Mouse (Mus musculus): Measurements from ENCODE around the gene Gm26566. TPM values are rescaled to one million over a fixed set of nuclear protein-coding genes. Genes with fewer than 3 reads are reported as not detected.

Gene Gm26566
- not detected for polyA plus RNA-seq (2017; shearing (Covaris generic))

GRCm38 (mm10) chr4:88721791-88722721 lies at the start of gene Gm26566, which contains the start of gene Klhl9:
TSS of gene Gm26566 (plus strand) at chr4:88721805.
TSS of gene Klhl9 (minus strand) at chr4:88722465.
- peak; percentile 80 for ATAC-seq

DNA sequence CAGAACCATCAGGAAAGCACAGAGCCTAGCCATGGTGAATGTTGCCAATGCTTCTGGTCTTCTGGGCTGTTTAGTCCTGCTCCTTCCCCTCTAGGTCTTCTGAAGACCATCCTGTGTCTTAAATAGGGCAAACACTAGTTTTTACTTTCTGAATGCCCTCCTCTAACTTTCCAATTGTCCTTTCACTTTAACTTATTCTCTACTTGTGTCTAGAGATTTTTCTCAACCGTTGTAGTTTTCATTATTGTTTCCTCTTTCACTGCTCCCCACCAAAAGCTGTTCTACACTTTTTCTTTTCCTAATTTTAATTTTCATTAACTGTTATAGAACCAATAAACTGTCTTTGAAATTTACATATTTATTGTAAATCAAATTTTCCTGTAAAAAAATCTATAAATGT lies 44.8 kb upstream of the Gm26566 start, which contains the start of gene Ifna16:
Ifna16 (minus strand) TSS at position 101 of the 400 bp plus-strand sequence.
- ATAC-seq = no peak

DNA sequence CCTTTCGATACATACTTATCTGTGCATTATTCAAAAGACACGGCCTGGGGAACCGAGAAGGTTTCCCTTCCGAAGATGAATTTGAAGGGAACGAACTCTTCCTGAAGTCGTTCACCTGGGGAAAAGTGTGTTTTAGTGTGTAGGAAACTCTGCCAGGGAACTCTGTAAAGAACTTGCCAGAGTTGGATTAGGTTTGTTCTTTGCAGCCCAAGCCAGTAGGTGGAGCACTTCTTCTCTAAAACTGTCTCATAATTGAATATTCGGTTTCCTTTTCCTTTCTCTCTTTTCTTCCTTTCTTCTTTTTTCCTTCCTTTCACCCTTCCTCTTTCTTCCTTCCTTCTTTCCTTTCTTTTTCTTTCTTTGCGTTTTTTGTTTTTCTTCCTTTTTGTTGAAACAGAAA lies 41.2 kb upstream of the Gm26566 start:
- ATAC-seq = peak; percentile 79

DNA sequence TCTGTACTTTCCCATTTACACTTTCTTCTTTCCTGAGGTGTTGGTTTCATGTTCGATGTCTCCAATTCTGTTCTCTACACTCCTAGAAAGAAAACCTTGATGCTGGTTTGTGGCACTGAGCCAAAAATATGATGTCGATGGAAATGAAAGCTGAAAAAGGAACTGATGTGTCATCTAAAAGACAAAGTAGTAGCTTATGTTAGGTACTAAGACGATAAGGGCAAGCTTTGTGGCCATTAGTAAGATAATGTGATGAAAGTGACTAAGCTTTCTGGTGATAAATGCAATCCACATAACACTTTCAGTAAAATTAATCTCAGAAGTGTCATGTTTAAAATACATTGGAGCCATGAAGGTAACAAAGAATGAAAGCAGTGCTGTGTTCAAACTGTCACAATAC lies 40.3 kb upstream of the Gm26566 start:
- ATAC-seq = no peak

DNA sequence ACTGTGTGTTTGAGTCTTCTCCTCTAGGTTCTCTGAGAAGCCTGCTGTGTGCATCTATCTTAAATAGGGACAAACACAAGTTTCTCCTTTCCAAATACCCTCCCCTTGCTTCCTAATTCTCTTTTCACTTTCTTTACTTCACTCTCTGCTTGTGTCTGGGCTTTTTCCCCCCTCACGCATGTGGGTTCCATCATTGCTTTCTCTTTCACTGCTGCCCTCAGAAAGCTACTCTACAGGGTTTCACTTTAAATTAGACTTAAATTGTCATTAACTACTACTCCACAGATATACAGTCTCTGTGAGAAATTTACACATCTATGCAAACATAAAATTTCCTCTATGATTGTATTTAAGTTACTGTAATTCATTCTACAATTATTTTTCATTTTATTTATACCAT lies 37.8 kb upstream of the Gm26566 start, which contains the start of gene Ifna2:
Ifna2 (minus strand) TSS at position 101 of the 400 bp plus-strand sequence.
- no peak for ATAC-seq

GRCm38 (mm10) chr4:88691259-88691658 lies 30.3 kb upstream of the Gm26566 start, which contains the start of gene Ifnab:
TSS of gene Ifnab (minus strand) at chr4:88691359.
- no peak for ATAC-seq

DNA sequence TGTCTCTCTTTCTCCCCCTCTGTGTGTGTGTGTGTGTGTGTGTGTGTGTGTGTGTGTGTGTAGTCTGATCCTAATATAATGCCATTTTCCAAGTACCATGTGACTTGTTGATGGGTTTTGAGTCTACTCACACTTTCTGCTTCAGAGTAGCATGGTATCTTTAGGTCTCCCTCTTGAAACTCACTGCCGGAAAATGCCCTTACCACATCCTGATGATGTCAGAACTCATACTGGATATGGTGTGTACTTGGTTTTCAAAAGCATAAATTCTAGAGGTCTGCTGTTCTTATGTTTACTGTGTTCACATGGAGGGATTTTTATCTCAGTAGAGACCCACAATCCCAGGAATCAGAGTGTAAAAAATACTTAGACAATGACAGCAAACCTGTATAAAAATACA lies 29.1 kb upstream of the Gm26566 start:
- ATAC-seq = peak; percentile 83

DNA sequence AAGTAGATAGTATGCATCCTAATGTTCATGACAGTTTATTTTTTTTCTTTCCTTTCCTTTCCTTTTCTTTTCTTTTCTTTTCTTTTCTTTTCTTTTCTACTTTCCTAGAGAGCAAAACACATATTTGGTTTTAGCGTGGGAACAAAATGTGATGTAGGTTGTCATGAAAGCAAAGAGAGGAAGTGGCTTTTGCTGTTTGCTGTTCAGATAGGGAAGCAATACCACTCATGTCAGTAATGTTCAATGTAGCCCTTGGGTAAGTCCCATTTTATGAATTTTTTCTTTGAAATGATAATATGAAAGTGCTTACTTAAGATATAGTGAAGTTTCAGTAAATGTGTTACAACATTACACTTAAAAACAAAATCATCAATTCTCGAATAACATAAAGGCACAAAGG lies 28.2 kb upstream of the Gm26566 start:
- ATAC-seq = peak; percentile 70

- ATAC-seq = peak; percentile 67
These were observed 25.2 kb upstream of the Gm26566 start for GRCm38 (mm10) chr4:88696237-88696884.

- no peak for ATAC-seq
These were observed 24.5 kb upstream of the Gm26566 start for GRCm38 (mm10) chr4:88697108-88697507.

DNA sequence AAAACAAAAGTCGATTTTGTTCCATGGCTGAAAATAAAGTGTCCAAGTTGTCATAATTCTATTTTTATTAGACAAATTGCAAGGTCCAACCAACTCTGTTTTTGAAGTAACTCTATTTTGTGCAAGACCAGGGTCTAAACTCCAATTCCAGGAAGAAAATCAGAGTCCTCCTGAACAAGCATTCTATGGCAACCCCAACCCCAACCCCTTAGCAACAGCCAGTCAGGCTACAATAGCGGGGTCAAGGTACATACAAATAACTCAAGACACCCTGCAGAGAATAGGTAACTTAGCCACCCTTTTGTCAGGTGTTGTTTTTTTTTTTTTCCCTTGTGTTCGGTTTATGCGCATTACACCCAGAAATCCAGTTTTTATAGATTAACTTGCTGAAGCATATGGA lies 23.9 kb upstream of the Gm26566 start:
- ATAC-seq = no peak

- ATAC-seq = no peak
These were observed 22.8 kb upstream of the Gm26566 start for GRCm38 (mm10) chr4:88698781-88699180.

- no peak for ATAC-seq
These were observed 22.3 kb upstream of the Gm26566 start for GRCm38 (mm10) chr4:88699301-88699700.

DNA sequence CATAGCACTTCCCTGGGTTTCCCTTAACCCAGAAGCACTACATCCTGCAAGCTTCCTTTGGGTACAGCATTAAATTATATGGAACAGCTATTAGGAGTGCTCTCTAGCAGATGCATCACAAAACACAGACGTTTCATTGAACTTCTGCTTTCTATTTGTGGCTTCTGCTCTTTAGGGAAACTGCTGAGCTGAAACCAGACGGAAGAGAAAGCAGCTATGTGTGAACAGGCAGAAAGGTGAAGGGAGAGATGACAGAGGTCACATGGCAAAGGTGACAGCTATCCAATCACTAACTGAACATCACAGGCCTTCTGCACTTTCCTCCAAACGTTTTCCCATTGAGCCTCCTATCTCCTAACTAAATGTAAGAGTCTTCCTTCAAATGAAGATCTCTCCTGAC lies 15.7 kb upstream of the Gm26566 start:
- ATAC-seq = no peak

GRCm38 (mm10) chr4:88707128-88707826 lies 14.3 kb upstream of the Gm26566 start:
- no peak for ATAC-seq

DNA sequence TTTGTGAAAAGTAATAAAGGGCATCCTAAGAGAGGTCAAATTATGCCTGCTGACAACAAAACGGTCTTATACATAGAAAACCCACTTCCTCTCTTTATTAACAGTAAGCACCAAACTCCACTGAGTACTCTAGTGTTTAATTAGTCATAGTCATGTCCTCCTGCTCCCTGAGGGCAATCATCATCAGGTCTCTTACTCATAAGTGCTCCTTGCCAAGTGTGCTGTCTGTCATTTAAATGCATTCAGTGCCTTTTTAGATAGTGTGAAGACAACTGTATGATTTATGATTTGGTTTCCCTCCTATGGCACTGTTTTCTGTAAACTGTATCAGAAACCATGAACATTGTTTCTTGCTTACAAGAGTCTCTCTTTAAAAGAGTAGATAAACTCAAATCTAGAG lies 7.3 kb upstream of the Gm26566 start:
- ATAC-seq = no peak

GRCm38 (mm10) chr4:88715059-88715458 lies 6.5 kb upstream of the Gm26566 start:
- no peak for ATAC-seq

GRCm38 (mm10) chr4:88718715-88719114 lies 2.9 kb upstream of the Gm26566 start:
- ATAC-seq = no peak

DNA sequence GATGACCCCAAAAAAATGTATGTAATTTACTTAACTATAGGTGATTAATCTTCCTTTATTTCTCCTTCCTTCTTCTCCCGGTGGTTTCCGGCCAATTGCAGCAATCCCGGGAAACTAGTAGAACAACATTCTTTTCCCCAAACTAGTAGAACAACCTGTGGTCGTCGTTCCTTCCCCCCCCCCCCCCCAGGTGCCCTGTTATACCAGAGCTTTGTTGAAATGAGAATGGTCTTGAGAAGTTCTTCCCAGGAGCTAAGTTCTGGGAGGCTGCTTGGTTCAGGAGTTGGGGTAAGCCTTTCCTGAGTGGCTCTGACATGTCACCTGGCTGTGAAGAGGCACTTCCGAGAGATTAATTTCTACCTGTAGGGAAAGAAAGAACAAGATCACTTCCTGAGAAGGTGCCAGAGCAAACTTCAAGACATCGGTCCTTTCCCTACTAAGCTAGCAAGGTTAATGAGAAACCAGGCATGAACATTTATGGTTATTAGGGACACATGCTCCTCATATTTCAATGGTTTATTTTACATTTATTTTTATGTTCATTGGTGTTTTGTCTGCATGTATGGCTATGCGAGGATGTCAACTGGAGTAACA lies 2.0 kb downstream of the Gm26566 start:
- ATAC-seq = no peak

GRCm38 (mm10) chr4:88726727-88727126 lies 5.1 kb downstream of the Gm26566 start:
- no peak for ATAC-seq

GRCm38 (mm10) chr4:88727324-88727723 lies 5.7 kb downstream of the Gm26566 start:
- peak; percentile 85 for ATAC-seq

DNA sequence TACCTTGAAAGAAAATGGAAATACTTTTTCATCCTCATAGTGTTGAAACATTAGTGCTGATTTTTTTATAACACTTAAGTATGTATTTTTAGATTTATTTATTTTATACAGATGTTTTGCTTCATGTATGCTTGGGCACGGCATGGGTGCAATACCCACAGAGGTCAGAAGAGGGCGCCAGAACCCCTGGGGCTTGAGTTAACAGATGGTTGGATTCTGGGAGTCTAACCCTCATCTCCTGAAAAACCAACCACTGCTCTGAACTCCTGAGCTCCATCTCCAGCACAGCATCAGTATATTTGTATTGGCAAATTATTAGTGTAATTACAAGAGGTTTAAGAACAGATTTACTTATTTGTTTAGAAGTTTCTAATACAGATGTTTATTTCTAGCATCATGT lies 16.9 kb downstream of the Gm26566 start:
- peak; percentile 75 for ATAC-seq

All from CD4-positive, CD25-positive, alpha-beta regulatory T cell, adult 4 months (primary cell).